Comparison of ENCODE assay signal across 22 mouse cellular contexts in the genomic region with DNA sequence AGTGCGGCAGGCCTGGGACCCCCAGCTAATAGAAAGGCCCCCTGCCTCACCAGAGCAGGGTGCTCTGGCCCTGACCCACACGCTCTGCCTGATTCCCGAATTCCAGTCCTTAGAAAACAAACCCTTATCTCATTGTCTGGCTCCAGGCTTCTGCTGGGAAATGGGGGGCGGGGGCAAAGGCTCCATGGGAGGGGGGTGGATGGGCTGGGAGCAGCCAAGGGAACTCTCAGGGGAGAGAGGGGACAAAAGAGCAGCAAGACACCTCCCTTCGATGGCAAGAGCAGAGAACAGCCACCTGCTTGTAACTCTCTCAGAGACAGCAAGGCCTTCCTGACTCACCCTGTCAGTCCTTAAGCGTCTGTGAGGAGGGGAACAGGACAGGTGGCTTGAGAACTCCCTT. TPM values are rescaled to one million over a fixed set of nuclear protein-coding genes. Genes with fewer than 3 reads are reported as not detected.
A peak's percentile ranks its signal among the peaks of the same experiment; 100 is the strongest.
DNase-seq lines count a peak whose midpoint lies in the region; ATAC-seq lines count a peak whose summit lies in the region.
"Had no signal": no experiment of that assay in that cellular context is flagged by ENCODE, and none has a peak within 500 bp of the region (broad histone marks: within the 10 kb centered on the region; RNA-seq: fewer than 3 reads in every experiment).

No protein-coding gene starts in this region.

- H3K36me3 ChIP-seq in heart, embryonic 15.5 days = no peaks in the 10 kb centered on the region
- H3K36me3 ChIP-seq in neural tube, embryonic 11.5 days (ENCODE audit: control insufficient read depth, insufficient read depth, low read length) = no peaks in the 10 kb centered on the region
- H3K36me3 ChIP-seq in neural tube, embryonic 15.5 days = no peaks in the 10 kb centered on the region
- H3K36me3 ChIP-seq: limb, embryonic 13.5 days had no signal

- intact Hi-C loops in heart, postnatal 25 days (cut with DNase I) = no loop called here

- H3K27me3 ChIP-seq in heart, embryonic 15.5 days = no peaks in the 10 kb centered on the region; the same call in 1 of the 2 replicates
- H3K27me3 ChIP-seq in neural tube, embryonic 11.5 days (ENCODE audit: control insufficient read depth, insufficient read depth, low read length) = no peaks in the 10 kb centered on the region
- no peaks in the 10 kb centered on the region for H3K27me3 ChIP-seq in neural tube, embryonic 15.5 days (replicated peaks)
- H3K27me3 ChIP-seq: limb, embryonic 13.5 days had no signal

- no peaks in the 10 kb centered on the region for H3K9me3 ChIP-seq in heart, embryonic 15.5 days (replicated peaks)
- no peaks in the 10 kb centered on the region for H3K9me3 ChIP-seq in neural tube, embryonic 11.5 days (ENCODE audit: control insufficient read depth, low read length)
- no peaks in the 10 kb centered on the region for H3K9me3 ChIP-seq in neural tube, embryonic 15.5 days (replicated peaks)
- H3K9me3 ChIP-seq: limb, embryonic 13.5 days had no signal

- ATAC-seq in heart, embryonic 15.5 days (replicated peaks; ENCODE audit: insufficient number of reproducible peaks, insufficient read depth, low FRiP score, low read depth) = no peak
- ATAC-seq in neural tube, embryonic 11.5 days (ENCODE audit: insufficient read depth, low FRiP score, low TSS enrichment) = no peak
- ATAC-seq in neural tube, embryonic 15.5 days (ENCODE audit: low FRiP score) = no peak
- no peak for ATAC-seq in CD4-positive, CD25-positive, alpha-beta regulatory T cell, adult 4 months
- ATAC-seq: activated CD4-positive, CD25-positive, alpha-beta regulatory T cell, adult 4 months had no signal

- 11% methylated on average over 6 of the region's 6 CpGs for WGBS in heart, embryonic 15.5 days
- 20% methylated on average over 6 of the region's 6 CpGs for WGBS in neural tube, embryonic 11.5 days
- WGBS in neural tube, embryonic 15.5 days = 28% methylated on average over 6 of the region's 6 CpGs

- no peak for DNase-seq in heart, postnatal 25 days (ENCODE audit: low spot score)
- DNase-seq in neural tube, embryonic 11.5 days (ENCODE audit: low spot score) = no peak
- peak; percentile 49 for DNase-seq in R1 (ENCODE audit: low read depth, low spot score)
- peak; percentile 44 for DNase-seq in thymus, postnatal 25 days
- DNase-seq: adrenal gland, postnatal 25 days; cerebellum, adult 2 months; gastrocnemius, adult 2 months; kidney, adult 18-20 months; kidney, postnatal 14 days; lung, adult 2 months; lung, postnatal 36 days; right cerebral cortex, postnatal 4 days had no signal

- H3K4me2 ChIP-seq in heart, embryonic 15.5 days = no peak overlapping the region
- H3K4me2 ChIP-seq in neural tube, embryonic 11.5 days (ENCODE audit: low read depth) = no peak overlapping the region
- no peak overlapping the region for H3K4me2 ChIP-seq in neural tube, embryonic 15.5 days
- H3K4me2 ChIP-seq: limb, embryonic 13.5 days had no signal

- peaks cover 48% of the 10 kb centered on the region for H3K4me1 ChIP-seq in heart, embryonic 15.5 days (replicated peaks)
- peaks cover 9% of the 10 kb centered on the region for H3K4me1 ChIP-seq in neural tube, embryonic 11.5 days (ENCODE audit: control insufficient read depth, insufficient read depth, low read length)
- H3K4me1 ChIP-seq in neural tube, embryonic 15.5 days = peaks cover 38% of the 10 kb centered on the region

- peak overlapping the region; percentile 54; the same call in 1 of the 2 replicates for H3K27ac ChIP-seq in heart, embryonic 15.5 days
- no peak overlapping the region for H3K27ac ChIP-seq in neural tube, embryonic 11.5 days (ENCODE audit: low read depth, low read length)
- H3K27ac ChIP-seq in neural tube, embryonic 15.5 days (replicated peaks) = no peak overlapping the region
- H3K27ac ChIP-seq: gastrocnemius, adult 2 months; limb, embryonic 13.5 days had no signal

- no peak overlapping the region for H3K4me3 ChIP-seq in heart, embryonic 15.5 days
- H3K4me3 ChIP-seq in neural tube, embryonic 11.5 days (ENCODE audit: low read depth, low read length) = no peak overlapping the region
- no peak overlapping the region for H3K4me3 ChIP-seq in neural tube, embryonic 15.5 days (replicated peaks)
- H3K4me3 ChIP-seq: gastrocnemius, adult 2 months; limb, embryonic 13.5 days had no signal

- H3K9ac ChIP-seq in heart, embryonic 15.5 days = no peak overlapping the region
- H3K9ac ChIP-seq in neural tube, embryonic 11.5 days (ENCODE audit: low read length) = 0 out of 2 replicates have a peak overlapping the region, but pooled peaks have one; percentile 10
- no peak overlapping the region for H3K9ac ChIP-seq in neural tube, embryonic 15.5 days (replicated peaks)
- H3K9ac ChIP-seq: limb, embryonic 13.5 days had no signal

RNA-seq across cellular contexts. Expression of gene Tha1, which starts 2.4 kb away (rescaled TPM):
- polyA plus RNA-seq in heart, embryonic 15.5 days (2015; fragmentation: Nextera tagmentation; extraction: Ambion mirVana) = 5.5 and 6.4 TPM in 2 replicates
- total RNA-seq in heart, postnatal 25 days (2021) = 1 to 10 TPM; 6.7 to 7.3 TPM
- 2.7 TPM in 2 replicates for polyA plus RNA-seq in neural tube, embryonic 11.5 days (2014; fragmentation: Nextera tagmentation; extraction: Ambion mirVana)
- 4.7 and 5.0 TPM in 2 replicates for polyA plus RNA-seq in neural tube, embryonic 15.5 days (2015; fragmentation: Nextera tagmentation; extraction: Ambion mirVana)
- polyA plus RNA-seq in CD4-positive, CD25-positive, alpha-beta regulatory T cell, adult 4 months (2017; shearing (Covaris generic)) = 1 to 10 TPM; 8.5 to 10.0 TPM

RNA-seq across cellular contexts. Expression of gene Tmem235, which starts 15.1 kb away (rescaled TPM):
- not detected in 2 replicates for polyA plus RNA-seq in heart, embryonic 15.5 days (2015; fragmentation: Nextera tagmentation; extraction: Ambion mirVana)
- total RNA-seq in heart, postnatal 25 days (2021) = not detected
- polyA plus RNA-seq in neural tube, embryonic 11.5 days (2014; fragmentation: Nextera tagmentation; extraction: Ambion mirVana) = not detected in 2 replicates
- polyA plus RNA-seq in neural tube, embryonic 15.5 days (2015; fragmentation: Nextera tagmentation; extraction: Ambion mirVana) = not detected in 2 replicates
- not detected for polyA plus RNA-seq in CD4-positive, CD25-positive, alpha-beta regulatory T cell, adult 4 months (2017; shearing (Covaris generic))
- total RNA-seq: adrenal gland, postnatal 25 days; gastrocnemius, adult 2 months; granulocyte monocyte progenitor cell, adult 5-6 weeks; left cerebral cortex, adult 18-20 months; monocyte, adult 5-6 weeks; neutrophil, adult 5-6 weeks had no signal
- polyA plus RNA-seq: activated CD4-positive, CD25-positive, alpha-beta regulatory T cell, adult 4 months; embryonic facial prominence, embryonic 11.5 days; limb, embryonic 13.5 days; lung, adult 2 months had no signal

RNA-seq across cellular contexts. Expression of gene Birc5, which starts 26.6 kb away (rescaled TPM):
- 202 and 215 TPM in 2 replicates for polyA plus RNA-seq in heart, embryonic 15.5 days (2015; fragmentation: Nextera tagmentation; extraction: Ambion mirVana)
- total RNA-seq in heart, postnatal 25 days (2021) = 1 to 10 TPM in 1 of 2 experiments, under 1 TPM in 1; 0.73 to 1.3 TPM
- 287 and 308 TPM in 2 replicates for polyA plus RNA-seq in neural tube, embryonic 11.5 days (2014; fragmentation: Nextera tagmentation; extraction: Ambion mirVana)
- polyA plus RNA-seq in neural tube, embryonic 15.5 days (2015; fragmentation: Nextera tagmentation; extraction: Ambion mirVana) = 26.7 and 88.4 TPM in 2 replicates
- polyA plus RNA-seq in CD4-positive, CD25-positive, alpha-beta regulatory T cell, adult 4 months (2017; shearing (Covaris generic)) = 10 to 100 TPM; 16.9 to 31.5 TPM
- total RNA-seq: gastrocnemius, adult 2 months had no signal

RNA-seq across cellular contexts. Expression of gene Tk1, which starts 49.8 kb away (rescaled TPM):
- 92.9 and 102 TPM in 2 replicates for polyA plus RNA-seq in heart, embryonic 15.5 days (2015; fragmentation: Nextera tagmentation; extraction: Ambion mirVana)
- 1 to 10 TPM; 2.3 to 3.2 TPM for total RNA-seq in heart, postnatal 25 days (2021)
- 86.0 and 88.2 TPM in 2 replicates for polyA plus RNA-seq in neural tube, embryonic 11.5 days (2014; fragmentation: Nextera tagmentation; extraction: Ambion mirVana)
- polyA plus RNA-seq in neural tube, embryonic 15.5 days (2015; fragmentation: Nextera tagmentation; extraction: Ambion mirVana) = 15.6 and 42.9 TPM in 2 replicates
- polyA plus RNA-seq in CD4-positive, CD25-positive, alpha-beta regulatory T cell, adult 4 months (2017; shearing (Covaris generic)) = 10 to 100 TPM; 31.4 to 55.1 TPM

RNA-seq across cellular contexts. Expression of gene Afmid, which starts 50.0 kb away (rescaled TPM):
- polyA plus RNA-seq in heart, embryonic 15.5 days (2015; fragmentation: Nextera tagmentation; extraction: Ambion mirVana) = 15.1 and 16.6 TPM in 2 replicates
- 1 to 10 TPM; 4.3 to 5.6 TPM for total RNA-seq in heart, postnatal 25 days (2021)
- polyA plus RNA-seq in neural tube, embryonic 11.5 days (2014; fragmentation: Nextera tagmentation; extraction: Ambion mirVana) = 2.3 and 3.0 TPM in 2 replicates
- 6.0 and 8.0 TPM in 2 replicates for polyA plus RNA-seq in neural tube, embryonic 15.5 days (2015; fragmentation: Nextera tagmentation; extraction: Ambion mirVana)
- polyA plus RNA-seq in CD4-positive, CD25-positive, alpha-beta regulatory T cell, adult 4 months (2017; shearing (Covaris generic)) = 10 to 100 TPM; 24.8 to 42.0 TPM

Comparison
In these comparisons a context has a peak if more than half of its experiments do, and no peak if none do; other contexts are left out.
1. DNase-seq: peak in R1 (single experiment) and thymus, postnatal 25 days (single experiment); none in heart, postnatal 25 days (single experiment) and neural tube, embryonic 11.5 days (single experiment).